Mouse (Mus musculus) brain, embryonic 14.5 days (tissue): ENCODE data around the gene Olfr1201.

ENCODE experiments used
- CTCF ChIP-seq: fragments of 200-500 bp; IDR thresholded peaks from 2 replicates; pipeline ENCODE4 v1.5.1; 2012; ENCODE audit warnings: inconsistent platforms, mild to moderate bottlenecking, moderate library complexity, borderline replicate concordance; ENCODE audit not compliant: insufficient read depth, insufficient read length; ENCODE audit errors: extremely low read depth
- POLR2A ChIP-seq: fragments of 200-500 bp; IDR thresholded peaks from 2 replicates; pipeline ENCODE4 v1.6.1; 2012; ENCODE audit warnings: mild to moderate bottlenecking, inconsistent platforms, borderline replicate concordance; ENCODE audit not compliant: poor library complexity, insufficient read depth, insufficient read length, severe bottlenecking; ENCODE audit errors: extremely low read depth

GRCm38 (mm10) chr2:88743379-88743778 lies 49.5 kb upstream of the Olfr1201 start:
- TF ChIP-seq POLR2A = no peak
- no peak for TF ChIP-seq CTCF
